Mouse (Mus musculus): ENCODE results near the gene Ap3d1. TPM values are rescaled to one million over a fixed set of nuclear protein-coding genes. Genes with fewer than 3 reads are reported as not detected.
A peak's percentile ranks its signal among the peaks of the same experiment; 100 is the strongest.

Gene Ap3d1
- polyA plus RNA-seq, 1 experiment from 2014 or later, result 54.2 TPM

GRCm38 (mm10) chr10:80677942-80678436 lies 64.1 kb downstream of the Ap3d1 start, which contains the start of gene Mknk2:
Gene Mknk2, minus strand, starts transcription at chr10:80678112.
- Histone ChIP-seq H3K27me3 (ENCODE audit: insufficient read depth, low read length) (no peaks in the 10 kb centered on the region), H3K4me1 (replicated peaks; ENCODE audit: insufficient read depth, low read length) (peaks cover 57% of the 10 kb centered on the region), H3K36me3 (ENCODE audit: insufficient read depth, low read length) (0 out of 2 replicates have a peak, but pooled peaks cover 5% of the 10 kb centered on the region), H3K4me2 (ENCODE audit: low read length) (peak within 1 kb of the TSS; percentile 74), H3K27ac (peak within 1 kb of the TSS; percentile 99), H3K9me3 (replicated peaks; ENCODE audit: low read length) (no peaks in the 10 kb centered on the region), H3K9ac (ENCODE audit: low read depth, low read length) (peak within 1 kb of the TSS; percentile 78), H3K4me3 (replicated peaks; ENCODE audit: low read depth, low read length) (peak within 1 kb of the TSS; percentile 43)
- no peak for TF ChIP-seq CTCF (IDR thresholded peaks at IDR 0.05; ENCODE audit: low read depth)
- WGBS, result 3% methylated on average over 8 of the region's 8 CpGs
- ATAC-seq (replicated peaks; ENCODE audit: low FRiP score, low read depth) (peak; percentile 67), DNase-seq (ENCODE audit: low spot score) (peak; percentile 96)

GRCm38 (mm10) chr10:80677128-80677875 lies 64.8 kb downstream of the Ap3d1 start:
- peaks cover 64% of the 10 kb centered on the region for H3K4me1 ChIP-seq (replicated peaks; ENCODE audit: insufficient read depth, low read length)
- H3K4me2 ChIP-seq (ENCODE audit: low read length), result peak overlapping the region; percentile 74
- no peak for DNase-seq (ENCODE audit: low spot score)
- no peak for TF ChIP-seq CTCF (IDR thresholded peaks at IDR 0.05; ENCODE audit: low read depth)
- H3K9ac ChIP-seq (ENCODE audit: low read depth, low read length), result peak overlapping the region; percentile 78
- no peaks in the 10 kb centered on the region for H3K27me3 ChIP-seq (ENCODE audit: insufficient read depth, low read length)
- peak overlapping the region; percentile 99 for H3K27ac ChIP-seq
- 17% methylated on average over 9 of the region's 9 CpGs for WGBS
- H3K4me3 ChIP-seq (replicated peaks; ENCODE audit: low read depth, low read length), result peak overlapping the region; percentile 43
- peaks cover 11% of the 10 kb centered on the region; the same call in 1 of the 2 replicates for H3K36me3 ChIP-seq (ENCODE audit: insufficient read depth, low read length)
- H3K9me3 ChIP-seq (replicated peaks; ENCODE audit: low read length), result no peaks in the 10 kb centered on the region
- no peak for ATAC-seq (replicated peaks; ENCODE audit: low FRiP score, low read depth)

- Histone ChIP-seq H3K9ac (ENCODE audit: low read depth, low read length) (peak overlapping the region; percentile 98), H3K9me3 (replicated peaks; ENCODE audit: low read length) (no peaks in the 10 kb centered on the region), H3K4me1 (replicated peaks; ENCODE audit: insufficient read depth, low read length) (peaks cover 65% of the 10 kb centered on the region), H3K4me2 (ENCODE audit: low read length) (peak overlapping the region; percentile 90), H3K36me3 (ENCODE audit: insufficient read depth, low read length) (peaks cover 15% of the 10 kb centered on the region), H3K27ac (peak overlapping the region; percentile 99), H3K27me3 (ENCODE audit: insufficient read depth, low read length) (no peaks in the 10 kb centered on the region), H3K4me3 (replicated peaks; ENCODE audit: low read depth, low read length) (peak overlapping the region; percentile 98)
- no peak; the same call in 1 of the 2 replicates for TF ChIP-seq CTCF (IDR thresholded peaks at IDR 0.05; ENCODE audit: low read depth)
- DNase-seq (ENCODE audit: low spot score) (peak; percentile 100), ATAC-seq (replicated peaks; ENCODE audit: low FRiP score, low read depth) (peak; percentile 89)
- WGBS, result under 1% methylated on average over 77 of the region's 78 CpGs
Observed at GRCm38 (mm10) chr10:80676198-80676928, 65.7 kb downstream of the Ap3d1 start.

GRCm38 (mm10) chr10:80675405-80676197 lies 66.5 kb downstream of the Ap3d1 start:
- DNase-seq (ENCODE audit: low spot score) (no peak), ATAC-seq (replicated peaks; ENCODE audit: low FRiP score, low read depth) (peak; percentile 2; the same call in 1 of the 2 replicates)
- peak overlapping the region; percentile 98 for H3K9ac ChIP-seq (ENCODE audit: low read depth, low read length)
- peak overlapping the region; percentile 99 for H3K27ac ChIP-seq
- WGBS, result under 1% methylated on average over 49 of the region's 54 CpGs
- peak overlapping the region; percentile 90 for H3K4me2 ChIP-seq (ENCODE audit: low read length)
- H3K27me3 ChIP-seq (ENCODE audit: insufficient read depth, low read length), result no peaks in the 10 kb centered on the region
- H3K36me3 ChIP-seq (ENCODE audit: insufficient read depth, low read length), result peaks cover 23% of the 10 kb centered on the region
- TF ChIP-seq CTCF (IDR thresholded peaks at IDR 0.05; ENCODE audit: low read depth), result no peak
- H3K4me3 ChIP-seq (replicated peaks; ENCODE audit: low read depth, low read length), result peak overlapping the region; percentile 98
- H3K4me1 ChIP-seq (replicated peaks; ENCODE audit: insufficient read depth, low read length), result peaks cover 65% of the 10 kb centered on the region
- H3K9me3 ChIP-seq (replicated peaks; ENCODE audit: low read length), result no peaks in the 10 kb centered on the region

GRCm38 (mm10) chr10:80674851-80675404 lies 67.1 kb downstream of the Ap3d1 start:
- DNase-seq (ENCODE audit: low spot score) (no peak), ATAC-seq (replicated peaks; ENCODE audit: low FRiP score, low read depth) (no peak)
- no peaks in the 10 kb centered on the region for H3K27me3 ChIP-seq (ENCODE audit: insufficient read depth, low read length)
- 6% methylated on average over 6 of the region's 6 CpGs for WGBS
- peak overlapping the region; percentile 98 for H3K9ac ChIP-seq (ENCODE audit: low read depth, low read length)
- H3K36me3 ChIP-seq (ENCODE audit: insufficient read depth, low read length), result peaks cover 28% of the 10 kb centered on the region
- H3K4me2 ChIP-seq (ENCODE audit: low read length), result peak overlapping the region; percentile 90
- no peak for TF ChIP-seq CTCF (IDR thresholded peaks at IDR 0.05; ENCODE audit: low read depth)
- H3K9me3 ChIP-seq (replicated peaks; ENCODE audit: low read length), result no peaks in the 10 kb centered on the region
- H3K4me1 ChIP-seq (replicated peaks; ENCODE audit: insufficient read depth, low read length), result peaks cover 61% of the 10 kb centered on the region
- peak overlapping the region; percentile 99 for H3K27ac ChIP-seq
- peak overlapping the region; percentile 98 for H3K4me3 ChIP-seq (replicated peaks; ENCODE audit: low read depth, low read length)

Data from kidney, postnatal 0 days (tissue).